Mouse (Mus musculus): ENCODE measurements around the gene Cd200r4.

DNA sequence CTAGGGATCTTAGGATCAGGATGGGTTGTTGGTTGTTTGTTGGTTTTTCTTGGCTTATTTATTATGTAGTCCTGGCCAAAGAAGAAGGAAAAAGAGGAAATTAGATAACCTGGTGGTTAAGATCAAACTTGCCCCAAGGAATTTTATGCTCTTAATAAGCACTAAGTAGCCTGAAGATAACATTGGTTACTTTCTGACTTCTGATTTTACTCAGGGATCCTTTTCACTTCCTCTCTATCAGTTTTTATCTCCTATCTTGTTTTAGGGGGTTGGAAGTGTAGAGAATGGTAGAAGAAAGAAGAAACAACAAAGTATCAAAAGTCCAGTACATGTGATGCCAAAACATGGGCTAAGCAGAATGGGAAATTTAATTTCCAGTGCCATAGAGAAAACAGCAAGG is 5.6 kb upstream of the Cd200r4 start:
- TF ChIP-seq CTCF (IDR thresholded peaks at IDR 0.05; ENCODE audit: low read depth, low read length) (no peak), EP300 (IDR thresholded peaks at IDR 0.05; ENCODE audit: insufficient read depth, low read depth, low read length) (no peak), POLR2A (IDR thresholded peaks at IDR 0.05; ENCODE audit: insufficient read depth, low read length) (no peak)
